Mouse (Mus musculus) brain, embryonic 14.5 days (tissue): Measurements from ENCODE around the gene 1810062G17Rik.

Experiments
- CTCF ChIP-seq: fragments of 200-500 bp; IDR thresholded peaks from 2 replicates; pipeline ENCODE4 v1.5.1; 2012; ENCODE audit warnings: inconsistent platforms, mild to moderate bottlenecking, moderate library complexity, borderline replicate concordance; ENCODE audit not compliant: insufficient read depth, insufficient read length; ENCODE audit errors: extremely low read depth
- POLR2A ChIP-seq: fragments of 200-500 bp; IDR thresholded peaks from 2 replicates; pipeline ENCODE4 v1.6.1; 2012; ENCODE audit warnings: mild to moderate bottlenecking, inconsistent platforms, borderline replicate concordance; ENCODE audit not compliant: poor library complexity, insufficient read depth, insufficient read length, severe bottlenecking; ENCODE audit errors: extremely low read depth

- no peak for TF ChIP-seq POLR2A
- no peak for TF ChIP-seq CTCF
These were observed 15.0 kb upstream of the 1810062G17Rik start for GRCm38 (mm10) chr3:36460717-36461116.
